Mouse (Mus musculus) erythroblast, embryonic 14.5 days (primary cell): ENCODE measurements around the gene Npff.

Experiments
- GATA1 ChIP-seq: IDR thresholded peaks from 2 replicates; pipeline ENCODE4 v1.6.1; 2012; ENCODE audit warnings: low read length, inconsistent platforms, mixed read lengths
- TAL1 ChIP-seq: IDR thresholded peaks from 3 replicates; pipeline ENCODE4 v1.6.1; 2012; ENCODE audit warnings: low read length, inconsistent platforms, mixed read lengths

GRCm38 (mm10) chr15:102547478-102547877 lies 22.7 kb upstream of the Npff start:
- TF ChIP-seq TAL1 (no peak), GATA1 (no peak)
